Mouse (Mus musculus): ENCODE data around the gene Adam12. TPM values are rescaled to one million over a fixed set of nuclear protein-coding genes. Genes with fewer than 3 reads are reported as not detected.
A peak's percentile ranks its signal among the peaks of the same experiment; 100 is the strongest.

Gene Adam12
- polyA plus RNA-seq, 1 experiment from 2014 or later = 1.2 TPM

DNA sequence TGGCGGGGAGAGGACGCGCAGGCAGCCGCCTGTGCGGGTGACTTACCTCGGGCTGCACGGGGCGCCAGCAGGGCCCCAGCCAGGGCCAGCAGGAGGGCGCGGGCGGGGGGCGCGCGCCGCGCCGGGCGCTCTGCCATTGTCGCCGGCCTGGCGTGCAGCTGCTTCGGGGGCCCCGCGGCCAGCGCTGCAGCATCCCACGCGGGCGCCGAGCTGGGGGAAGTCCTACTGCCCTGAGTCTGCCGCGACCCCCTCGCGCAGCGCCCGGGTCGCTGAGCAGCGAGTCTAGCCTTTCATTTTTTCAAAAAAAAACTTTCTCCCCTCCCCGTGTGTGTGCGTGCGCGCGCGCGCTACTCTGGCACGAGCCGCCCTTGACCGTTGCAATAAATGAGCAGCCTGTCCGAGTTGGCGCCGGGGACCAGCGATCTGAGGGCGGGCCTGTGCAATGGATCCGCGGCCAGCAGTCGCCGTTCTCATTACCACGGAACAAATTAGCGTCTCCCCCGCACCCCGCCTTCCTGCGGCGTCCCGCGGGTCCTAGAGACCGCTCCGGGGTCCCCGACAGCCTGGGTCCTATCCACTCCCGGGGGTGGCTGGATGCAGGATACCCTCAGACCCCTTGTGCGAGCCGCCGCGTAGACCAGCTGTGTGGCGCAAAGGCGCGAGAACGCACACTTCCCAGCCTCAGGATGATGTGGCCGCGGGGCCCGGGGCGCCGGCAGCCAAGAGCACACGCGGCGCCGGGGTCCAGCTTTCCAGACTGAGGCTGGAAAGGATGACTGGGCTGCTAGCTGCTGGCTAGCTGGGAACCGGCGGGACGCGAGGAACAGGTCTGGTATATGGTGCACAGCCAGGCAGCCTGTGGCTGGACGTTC is 7.0 kb downstream of the Adam12 start:
- Histone ChIP-seq H3K4me1 (replicated peaks) (no peaks in the 10 kb centered on the region), H3K27me3 (peaks cover 29% of the 10 kb centered on the region), H3K4me2 (peak overlapping the region; percentile 51), H3K27ac (replicated peaks) (0 out of 2 replicates have a peak overlapping the region, but pooled peaks have one; percentile 14), H3K36me3 (replicated peaks) (no peaks in the 10 kb centered on the region), H3K9me3 (replicated peaks) (no peaks in the 10 kb centered on the region), H3K9ac (no peak overlapping the region), H3K4me3 (replicated peaks) (peak overlapping the region; percentile 43)
- WGBS (ENCODE audit: insufficient replicate concordance) = under 1% methylated on average over 82 of the region's 90 CpGs
- no peak for ATAC-seq (ENCODE audit: insufficient read depth)

DNA sequence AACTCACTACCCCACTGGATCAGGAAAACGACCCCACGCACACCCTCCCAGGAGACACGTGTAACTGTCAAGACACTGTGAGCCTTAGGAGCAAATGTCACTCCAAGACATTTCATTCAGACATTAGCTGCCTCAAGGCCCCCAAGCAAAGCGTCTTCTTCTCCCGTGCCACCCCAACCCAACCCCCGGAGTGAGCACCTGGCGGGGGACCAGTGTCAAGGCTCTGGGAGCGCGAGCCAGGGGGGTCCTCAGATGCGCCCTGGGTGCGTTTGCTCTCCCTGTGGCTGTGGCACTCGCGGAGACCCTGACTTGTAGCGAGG is 7.6 kb downstream of the Adam12 start:
- peak overlapping the region; percentile 43 for H3K4me3 ChIP-seq (replicated peaks)
- 0 out of 2 replicates have a peak overlapping the region, but pooled peaks have one; percentile 14 for H3K27ac ChIP-seq (replicated peaks)
- peak overlapping the region; percentile 51 for H3K4me2 ChIP-seq
- H3K36me3 ChIP-seq (replicated peaks) = no peaks in the 10 kb centered on the region
- 1% methylated on average over 14 of the region's 14 CpGs for WGBS (ENCODE audit: insufficient replicate concordance)
- ATAC-seq (ENCODE audit: insufficient read depth) = no peak
- no peaks in the 10 kb centered on the region for H3K9me3 ChIP-seq (replicated peaks)
- no peaks in the 10 kb centered on the region for H3K4me1 ChIP-seq (replicated peaks)
- no peak overlapping the region for H3K9ac ChIP-seq
- H3K27me3 ChIP-seq = peaks cover 29% of the 10 kb centered on the region

DNA sequence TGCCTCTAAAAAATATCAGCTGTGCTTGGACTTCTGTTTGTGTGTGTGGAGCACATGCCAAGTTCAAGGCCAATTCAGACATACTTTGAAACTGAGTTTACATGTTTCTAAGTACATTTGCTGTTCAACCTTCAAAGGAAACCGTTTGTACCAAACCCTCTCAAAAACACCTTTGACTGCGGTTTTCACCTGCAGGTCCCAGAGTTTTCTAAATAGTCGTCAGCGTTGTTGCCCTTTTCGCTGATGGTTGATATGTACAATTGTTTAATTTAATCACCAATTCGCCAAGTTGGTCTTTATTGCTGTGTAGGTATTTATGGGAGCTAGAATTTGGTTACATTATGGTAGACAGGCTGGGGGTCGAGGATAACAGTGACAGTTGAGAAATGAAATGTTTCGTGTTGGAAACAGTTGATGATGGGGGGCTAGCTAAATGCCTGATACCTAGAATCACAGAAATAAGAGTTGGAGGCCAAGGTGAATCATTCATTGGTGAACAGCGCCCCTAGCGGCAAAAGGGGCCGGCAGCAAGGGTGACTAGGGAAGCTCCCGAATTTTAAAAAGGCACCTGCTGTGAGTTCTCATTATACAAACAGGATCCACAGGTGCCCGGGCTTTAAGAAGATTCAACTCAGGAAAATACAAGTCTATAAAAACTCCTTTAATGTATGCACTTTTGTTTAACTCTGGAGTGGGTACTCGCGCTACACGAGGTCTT is 8.3 kb downstream of the Adam12 start:
- no peaks in the 10 kb centered on the region for H3K36me3 ChIP-seq (replicated peaks)
- H3K9me3 ChIP-seq (replicated peaks) = no peaks in the 10 kb centered on the region
- 21% methylated on average over 16 of the region's 16 CpGs for whole genome bisulfite sequencing (ENCODE audit: insufficient replicate concordance)
- ATAC-seq (ENCODE audit: insufficient read depth) = no peak
- H3K27ac ChIP-seq (replicated peaks) = no peak overlapping the region
- H3K9ac ChIP-seq = no peak overlapping the region
- no peaks in the 10 kb centered on the region for H3K4me1 ChIP-seq (replicated peaks)
- H3K4me3 ChIP-seq (replicated peaks) = peak overlapping the region; percentile 43; the same call in 1 of the 2 replicates
- peaks cover 29% of the 10 kb centered on the region for H3K27me3 ChIP-seq
- peak overlapping the region; percentile 51; the same call in 1 of the 2 replicates for H3K4me2 ChIP-seq

DNA sequence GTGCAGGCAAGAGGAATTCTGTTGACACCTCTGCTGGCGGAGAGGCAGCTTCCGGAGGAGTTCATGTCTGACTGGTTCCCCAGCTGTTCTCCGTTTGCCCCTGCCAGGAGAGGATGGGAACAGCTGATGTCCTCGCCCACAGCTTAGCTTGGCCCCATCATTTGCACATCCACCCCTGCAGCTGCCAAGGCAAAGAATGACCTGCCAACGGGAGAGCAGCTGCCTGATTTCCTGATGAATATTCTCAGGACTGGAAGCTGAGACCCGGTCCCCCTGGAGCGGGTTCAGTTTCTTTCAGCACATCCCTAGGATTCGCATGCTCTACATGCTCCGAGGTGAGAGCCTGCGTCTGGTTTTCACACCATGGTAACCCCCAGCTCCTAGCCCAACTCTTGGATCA is 24.0 kb downstream of the Adam12 start:
- 62% methylated on average over 10 of the region's 10 CpGs for WGBS (ENCODE audit: insufficient replicate concordance)

DNA sequence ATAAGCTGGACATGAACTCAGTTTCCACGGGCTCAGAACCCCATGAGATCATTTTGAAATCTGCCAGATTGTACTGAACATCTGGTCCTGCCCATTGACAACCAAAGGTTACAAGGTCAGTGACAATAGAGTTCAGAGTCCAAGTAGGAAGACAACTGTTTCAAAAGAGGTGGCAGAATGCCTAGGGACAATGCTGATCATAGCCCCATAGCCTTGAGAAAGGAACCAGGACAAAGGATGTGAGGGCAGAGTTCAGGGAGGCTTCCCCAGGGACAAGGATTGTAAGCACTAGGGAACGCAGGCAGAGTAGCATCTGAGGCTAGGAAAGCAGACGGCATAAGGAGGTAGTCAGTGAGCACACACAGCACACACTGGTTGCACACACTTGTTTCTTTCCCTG is 38.9 kb downstream of the Adam12 start:
- 61% methylated on average over 3 of the region's 3 CpGs for WGBS (ENCODE audit: insufficient replicate concordance)
- Histone ChIP-seq H3K4me3 (replicated peaks) (no peak overlapping the region), H3K4me2 (no peak overlapping the region), H3K27me3 (no peaks in the 10 kb centered on the region), H3K9me3 (replicated peaks) (no peaks in the 10 kb centered on the region), H3K36me3 (replicated peaks) (no peaks in the 10 kb centered on the region), H3K4me1 (replicated peaks) (no peaks in the 10 kb centered on the region), H3K9ac (no peak overlapping the region), H3K27ac (replicated peaks) (no peak overlapping the region)
- no peak for ATAC-seq (ENCODE audit: insufficient read depth)

More for the DNA sequence above, 24.0 kb downstream of the Adam12 start:
- no peaks in the 10 kb centered on the region for H3K4me1 ChIP-seq (replicated peaks)
- no peak overlapping the region for H3K27ac ChIP-seq (replicated peaks)
- H3K36me3 ChIP-seq (replicated peaks) = no peaks in the 10 kb centered on the region
- H3K9ac ChIP-seq = no peak overlapping the region
- no peaks in the 10 kb centered on the region for H3K9me3 ChIP-seq (replicated peaks)
- no peak overlapping the region for H3K4me2 ChIP-seq
- no peak overlapping the region for H3K4me3 ChIP-seq (replicated peaks)
- no peak for ATAC-seq (ENCODE audit: insufficient read depth)
- H3K27me3 ChIP-seq = no peaks in the 10 kb centered on the region

DNA sequence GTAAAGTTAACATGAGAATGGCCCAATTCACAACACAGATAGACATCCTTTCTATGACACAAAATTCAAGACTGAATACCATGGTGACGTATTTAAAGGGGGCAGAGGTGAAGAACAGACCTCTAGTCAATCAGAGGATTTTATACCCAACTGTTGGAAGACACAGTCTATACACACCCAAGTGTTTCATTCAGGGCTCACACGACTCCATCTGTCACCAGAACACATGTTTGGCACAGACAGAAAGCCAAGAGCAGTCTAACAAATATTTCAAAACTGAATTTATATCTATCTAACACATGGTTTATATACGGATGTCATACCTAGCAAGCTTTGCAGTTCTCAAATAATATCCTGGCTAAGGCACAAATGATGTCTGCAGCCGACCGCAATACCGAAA is 41.8 kb downstream of the Adam12 start:
- Histone ChIP-seq H3K4me3 (replicated peaks) (no peak overlapping the region), H3K4me1 (replicated peaks) (no peaks in the 10 kb centered on the region), H3K9ac (no peak overlapping the region), H3K27ac (replicated peaks) (no peak overlapping the region), H3K9me3 (replicated peaks) (no peaks in the 10 kb centered on the region), H3K4me2 (no peak overlapping the region), H3K36me3 (replicated peaks) (no peaks in the 10 kb centered on the region), H3K27me3 (no peaks in the 10 kb centered on the region)
- ATAC-seq (ENCODE audit: insufficient read depth) = no peak
- 70% methylated on average over 6 of the region's 6 CpGs for WGBS (ENCODE audit: insufficient replicate concordance)

DNA sequence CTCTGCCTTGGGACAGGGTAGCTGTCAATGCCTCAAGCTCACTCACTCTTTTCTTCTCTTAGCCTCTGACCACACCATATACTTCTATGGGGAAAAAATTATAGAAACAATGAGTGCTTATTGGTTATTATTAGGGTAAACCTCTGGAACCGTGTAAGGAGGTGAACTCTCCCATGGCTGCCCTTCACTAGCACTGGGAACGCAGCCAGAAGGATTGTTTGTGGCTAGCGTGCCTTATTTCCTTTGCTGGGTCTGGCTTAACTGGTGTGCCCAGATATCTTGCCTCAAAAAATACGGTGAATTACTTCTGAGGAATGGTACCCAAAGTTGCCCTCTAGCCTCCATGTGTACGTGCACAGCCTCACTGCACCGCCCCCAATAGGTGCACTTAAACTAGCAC is 43.4 kb downstream of the Adam12 start:
- Histone ChIP-seq H3K9ac (no peak overlapping the region), H3K4me3 (replicated peaks) (no peak overlapping the region), H3K36me3 (replicated peaks) (no peaks in the 10 kb centered on the region), H3K27me3 (no peaks in the 10 kb centered on the region), H3K4me2 (no peak overlapping the region), H3K4me1 (replicated peaks) (no peaks in the 10 kb centered on the region), H3K27ac (replicated peaks) (no peak overlapping the region), H3K9me3 (replicated peaks) (no peaks in the 10 kb centered on the region)
- WGBS (ENCODE audit: insufficient replicate concordance) = 57% methylated on average over 6 of the region's 6 CpGs
- no peak for ATAC-seq (ENCODE audit: insufficient read depth)

DNA sequence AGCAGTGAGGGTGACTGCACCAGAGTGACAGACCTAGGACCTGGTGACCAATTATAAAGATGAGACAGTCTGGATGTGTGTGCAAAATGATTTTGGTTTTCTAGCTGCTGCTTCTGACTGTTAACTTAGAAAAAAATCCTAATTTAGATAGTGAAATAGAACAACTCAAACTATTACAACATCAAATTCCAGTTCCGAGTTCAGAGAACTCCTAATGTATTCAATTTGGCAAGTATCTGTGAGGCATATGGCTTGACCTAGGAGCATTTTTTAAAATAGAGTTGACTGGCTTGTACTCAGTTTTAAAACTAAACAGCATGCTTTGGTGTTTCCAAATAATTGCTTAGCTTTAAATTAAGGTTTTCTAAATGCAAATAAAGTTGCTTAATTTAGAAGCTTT is 44.0 kb downstream of the Adam12 start:
- H3K9ac ChIP-seq = no peak overlapping the region
- no peak overlapping the region for H3K4me2 ChIP-seq
- no peak overlapping the region for H3K27ac ChIP-seq (replicated peaks)
- ATAC-seq (ENCODE audit: insufficient read depth) = no peak
- WGBS (ENCODE audit: insufficient replicate concordance) = 44% methylated on average over 1 of the region's 1 CpGs
- H3K36me3 ChIP-seq (replicated peaks) = no peaks in the 10 kb centered on the region
- no peaks in the 10 kb centered on the region for H3K4me1 ChIP-seq (replicated peaks)
- H3K4me3 ChIP-seq (replicated peaks) = no peak overlapping the region
- no peaks in the 10 kb centered on the region for H3K9me3 ChIP-seq (replicated peaks)
- no peaks in the 10 kb centered on the region for H3K27me3 ChIP-seq

DNA sequence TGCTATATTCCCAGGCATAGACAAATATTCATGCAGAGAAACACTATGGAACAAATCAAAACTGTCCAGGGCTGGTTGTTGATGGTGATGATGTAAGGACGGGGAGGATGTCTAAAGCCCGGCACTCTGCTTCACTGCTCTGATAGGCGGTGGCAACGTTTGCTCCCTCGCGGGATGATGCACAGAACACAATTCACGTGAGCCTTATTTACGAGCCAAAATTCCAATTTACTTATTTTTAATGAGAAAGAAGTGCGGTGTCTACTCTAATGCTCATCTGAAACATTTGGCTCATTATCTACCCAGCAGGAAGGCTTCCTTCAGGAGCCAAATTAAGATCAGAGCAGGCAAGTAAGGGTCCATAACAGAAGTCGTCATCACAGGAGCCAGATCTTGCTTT is 45.4 kb downstream of the Adam12 start:
- H3K4me3 ChIP-seq (replicated peaks) = no peak overlapping the region
- no peaks in the 10 kb centered on the region for H3K27me3 ChIP-seq
- H3K4me1 ChIP-seq (replicated peaks) = no peaks in the 10 kb centered on the region
- no peak overlapping the region for H3K27ac ChIP-seq (replicated peaks)
- H3K4me2 ChIP-seq = no peak overlapping the region
- H3K9me3 ChIP-seq (replicated peaks) = no peaks in the 10 kb centered on the region
- WGBS (ENCODE audit: insufficient replicate concordance) = 74% methylated on average over 10 of the region's 10 CpGs
- no peak for ATAC-seq (ENCODE audit: insufficient read depth)
- no peak overlapping the region for H3K9ac ChIP-seq
- H3K36me3 ChIP-seq (replicated peaks) = no peaks in the 10 kb centered on the region

DNA sequence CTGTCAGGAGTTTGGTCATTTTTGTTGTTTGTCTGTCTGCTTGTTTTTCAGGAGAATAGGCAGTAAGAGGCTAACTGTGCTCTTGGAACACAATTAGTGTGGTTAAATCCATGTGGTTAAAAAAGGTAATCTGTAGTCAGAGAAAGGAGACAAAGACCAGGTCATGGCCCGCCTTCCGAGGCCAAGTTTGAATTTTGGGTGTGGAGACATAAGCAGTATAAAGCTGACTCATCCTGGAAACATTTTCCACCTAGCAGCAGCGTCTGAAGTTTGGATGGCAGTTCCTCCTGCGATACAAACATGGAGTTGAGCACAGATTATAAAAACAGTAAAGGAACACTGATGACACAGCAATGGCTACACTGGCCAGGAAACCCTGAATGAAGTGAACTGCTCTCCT is 46.2 kb downstream of the Adam12 start:
- Histone ChIP-seq H3K9me3 (replicated peaks) (no peaks in the 10 kb centered on the region), H3K27me3 (no peaks in the 10 kb centered on the region), H3K9ac (no peak overlapping the region), H3K4me3 (replicated peaks) (no peak overlapping the region), H3K36me3 (replicated peaks) (no peaks in the 10 kb centered on the region), H3K27ac (replicated peaks) (no peak overlapping the region), H3K4me1 (replicated peaks) (no peaks in the 10 kb centered on the region), H3K4me2 (no peak overlapping the region)
- 62% methylated on average over 4 of the region's 4 CpGs for WGBS (ENCODE audit: insufficient replicate concordance)
- no peak for ATAC-seq (ENCODE audit: insufficient read depth)

DNA sequence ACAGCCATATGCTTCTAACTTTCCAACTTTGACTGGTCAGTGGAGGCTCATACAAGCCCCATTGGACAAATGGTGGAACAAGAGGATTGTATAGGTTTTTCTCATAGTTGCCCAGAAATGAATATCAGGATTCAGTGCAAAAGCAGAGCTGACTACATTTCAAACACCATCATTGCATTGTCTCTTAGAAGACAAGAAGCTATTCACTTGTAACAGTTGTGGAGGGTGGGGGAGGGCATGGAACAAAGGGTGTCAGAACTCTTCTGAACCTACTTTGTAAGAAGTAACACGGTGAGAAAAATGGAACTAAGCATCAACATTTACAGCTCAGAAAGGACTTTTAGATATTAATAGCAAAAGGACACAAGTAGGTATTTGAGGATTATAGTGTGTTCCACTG is 50.2 kb downstream of the Adam12 start:
- Histone ChIP-seq H3K4me1 (replicated peaks) (no peaks in the 10 kb centered on the region), H3K27me3 (no peaks in the 10 kb centered on the region), H3K9me3 (replicated peaks) (no peaks in the 10 kb centered on the region), H3K36me3 (replicated peaks) (no peaks in the 10 kb centered on the region), H3K27ac (replicated peaks) (no peak overlapping the region), H3K4me3 (replicated peaks) (no peak overlapping the region), H3K4me2 (no peak overlapping the region), H3K9ac (no peak overlapping the region)
- WGBS (ENCODE audit: insufficient replicate concordance) = 56% methylated on average over 1 of the region's 1 CpGs
- no peak for ATAC-seq (ENCODE audit: insufficient read depth)
